Mouse (Mus musculus) limb, embryonic 14.5 days (tissue): Measurements from ENCODE around the gene Gpr19. TPM values are rescaled to one million over a fixed set of nuclear protein-coding genes. Genes with fewer than 3 reads are reported as not detected.
A peak's percentile ranks its signal among the peaks of the same experiment; 100 is the strongest.

Experiments
- ATAC-seq: fragments of 200-750 bp; cut with Nextera tagmentation; 2 replicates; pipeline ENCODE4 v1.8.0; 2017; ENCODE audit warnings: low read depth, moderate number of reproducible peaks, moderate TSS enrichment; ENCODE audit not compliant: low FRiP score
- DNase-seq: peaks from one replicate; pipeline ENCODE4 v3.0.0-alpha.2; 2015; ENCODE audit warnings: low spot score
- H3K27ac ChIP-seq: fragments of 300-500 bp; sonication (generic); replicated peaks from 2 replicates; pipeline ENCODE4 v1.5.1; 2014; ENCODE audit warnings: low read depth, mild to moderate bottlenecking, low read length, moderate library complexity, mixed read lengths
- H3K27me3 ChIP-seq: fragments of 300-500 bp; sonication (generic); 2 replicates; pipeline ENCODE4 v1.6.1; 2014; ENCODE audit warnings: low read length, mixed read lengths; ENCODE audit not compliant: control insufficient read depth, insufficient read depth
- H3K36me3 ChIP-seq: fragments of 300-500 bp; sonication (generic); 2 replicates; pipeline ENCODE4 v1.6.1; 2014; ENCODE audit warnings: mild to moderate bottlenecking, low read length, moderate library complexity, mixed read lengths; ENCODE audit not compliant: control insufficient read depth, insufficient read depth
- H3K4me1 ChIP-seq: fragments of 300-500 bp; sonication (generic); 2 replicates; pipeline ENCODE4 v1.6.1; 2014; ENCODE audit warnings: antibody characterized with exemption, low read length, mixed read lengths; ENCODE audit not compliant: control insufficient read depth, insufficient read depth
- H3K4me2 ChIP-seq: fragments of 300-500 bp; sonication (generic); replicated peaks from 2 replicates; pipeline ENCODE4 v1.6.1; 2014; ENCODE audit warnings: low read depth, mild to moderate bottlenecking, low read length, moderate library complexity; ENCODE audit not compliant: severe bottlenecking
- H3K4me3 ChIP-seq: fragments of 300-500 bp; sonication (generic); replicated peaks from 2 replicates; pipeline ENCODE4 v1.5.1; 2014; ENCODE audit warnings: low read length
- H3K9ac ChIP-seq: fragments of 300-500 bp; sonication (generic); 2 replicates; pipeline ENCODE4 v1.6.1; 2014; ENCODE audit warnings: mild to moderate bottlenecking, low read depth, low read length, moderate library complexity; ENCODE audit not compliant: severe bottlenecking
- H3K9me3 ChIP-seq: fragments of 300-500 bp; sonication (generic); 2 replicates; pipeline ENCODE4 v1.6.1; 2016; ENCODE audit warnings: low read length; ENCODE audit not compliant: control insufficient read depth
- POLR2A ChIP-seq: fragments of 200-500 bp; IDR thresholded peaks from 2 replicates; pipeline ENCODE4 v1.8.0; 2012; ENCODE audit warnings: inconsistent platforms, mild to moderate bottlenecking, moderate library complexity, borderline replicate concordance; ENCODE audit not compliant: insufficient read depth, insufficient read length; ENCODE audit errors: extremely low read depth
- WGBS: fragments of 180-500 bp; shearing (Covaris S2); extraction: QIAGEN DNeasy Blood & Tissue Kit; methylation state at CpG from one replicate; pipeline ENCODE4 v1.1.7; 2014; 5-methylcytosine and 5-hydroxymethylcytosine counted together
- polyA plus RNA-seq, 2 experiments: library from polyadenylated mRNA; depleted of rRNA in 1 of 2; stranded (reverse) in 1 of 2; unstranded in 1 of 2; fragments of >200 nt; fragmentation: Nextera tagmentation in 1 of 2; extraction: Ambion mirVana in 1 of 2; gene quantifications; 2 replicates each; pipeline versions ENCODE4 v1.2.1 to v1.2.3; 2012 to 2014

Gpr19 gene
- polyA plus RNA-seq, 2 experiments = 7.9 to 8.9 TPM

DNA sequence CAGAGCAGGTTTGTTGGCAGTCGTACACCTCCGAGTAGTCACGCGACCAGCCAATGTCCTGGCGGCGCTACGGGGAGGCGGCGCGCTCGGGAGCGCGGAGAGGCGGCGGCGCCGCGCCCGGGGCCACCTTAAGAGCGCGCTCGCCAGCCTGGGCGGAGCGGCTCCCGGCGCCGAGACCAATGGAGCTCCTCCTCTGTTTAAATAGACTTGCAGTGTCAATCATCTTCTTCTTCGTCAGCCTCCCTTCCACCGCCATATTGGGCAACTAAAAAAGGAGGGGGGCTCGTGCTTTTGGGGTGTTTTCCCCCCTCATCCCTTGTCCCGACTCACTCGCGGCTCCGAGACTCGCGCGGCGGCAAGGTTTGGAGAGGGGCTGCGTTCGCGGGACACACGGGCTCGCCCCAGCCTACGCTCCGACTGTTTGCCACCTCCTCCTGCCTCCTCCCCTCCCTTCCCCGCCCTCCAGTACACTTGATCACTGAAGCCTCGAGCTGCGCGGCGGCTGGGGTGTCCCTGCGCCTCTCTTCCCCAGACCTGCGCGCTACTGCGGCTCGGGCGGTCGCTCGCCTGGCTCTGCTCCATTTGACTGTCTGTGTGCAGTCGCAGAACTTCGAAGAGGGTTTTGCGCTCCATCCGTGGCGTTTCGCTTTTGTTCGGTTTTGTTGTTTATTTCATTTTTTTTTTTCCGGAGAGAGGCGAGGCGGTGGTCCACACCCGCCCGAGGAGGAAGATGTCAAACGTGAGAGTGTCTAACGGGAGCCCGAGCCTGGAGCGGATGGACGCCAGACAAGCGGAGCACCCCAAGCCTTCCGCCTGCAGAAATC is 22.0 kb upstream of the Gpr19 start, which contains the start of gene Cdkn1b:
Gene Cdkn1b (plus strand): TSS at position 212 of the 824 bp plus-strand sequence.
- TF ChIP-seq POLR2A = no peak
- Histone ChIP-seq H3K4me2 (peak within 1 kb of the TSS; percentile 88), H3K27me3 (no peaks in the 10 kb centered on the region), H3K4me3 (peak within 1 kb of the TSS; percentile 84), H3K9me3 (no peaks in the 10 kb centered on the region), H3K27ac (peak within 1 kb of the TSS; percentile 94), H3K4me1 (peaks cover 31% of the 10 kb centered on the region), H3K36me3 (peaks cover 15% of the 10 kb centered on the region), H3K9ac (peak within 1 kb of the TSS; percentile 87)
- ATAC-seq (peak; percentile 94), DNase-seq (peak; percentile 93)
- WGBS = under 1% methylated on average over 69 of the region's 77 CpGs

DNA sequence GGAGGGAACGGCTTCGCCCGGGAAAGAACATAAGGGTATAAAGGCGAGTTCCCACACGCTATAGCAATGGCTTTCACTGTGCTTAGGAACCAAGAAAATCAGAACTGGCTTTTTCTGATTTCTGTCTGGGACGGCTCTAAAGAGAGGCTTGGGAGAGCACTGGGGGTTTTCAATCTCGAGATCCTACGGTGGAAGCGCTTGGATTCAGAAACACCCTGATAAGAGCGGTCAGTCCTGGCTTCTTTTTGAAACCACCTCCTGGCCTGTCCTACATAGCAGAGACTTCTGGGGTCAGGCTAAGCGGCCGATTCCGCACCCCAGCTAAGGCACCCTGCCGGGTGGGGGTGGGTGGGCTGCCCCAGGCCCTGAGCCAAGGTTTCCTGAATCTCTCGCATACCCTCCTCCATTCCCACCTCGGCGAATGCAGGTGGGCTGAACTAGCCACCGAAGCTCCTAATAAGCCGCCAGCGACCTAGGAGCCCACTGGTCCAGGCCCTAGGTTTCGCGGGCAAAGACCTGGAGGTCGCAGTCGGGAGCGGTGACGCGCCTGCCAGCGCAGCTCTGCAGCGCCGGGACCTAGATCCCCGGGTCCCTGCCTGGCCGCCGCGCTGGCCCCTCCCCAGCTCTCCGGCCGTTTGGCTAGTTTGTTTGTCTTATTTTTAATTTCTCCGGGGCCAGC is 21.3 kb upstream of the Gpr19 start:
- Histone ChIP-seq H3K36me3 (peaks cover 12% of the 10 kb centered on the region; the same call in 1 of the 2 replicates), H3K4me2 (peak overlapping the region; percentile 88), H3K27ac (peak overlapping the region; percentile 94), H3K9ac (peak overlapping the region; percentile 87), H3K27me3 (no peaks in the 10 kb centered on the region), H3K4me3 (peak overlapping the region; percentile 84), H3K9me3 (no peaks in the 10 kb centered on the region), H3K4me1 (peaks cover 31% of the 10 kb centered on the region)
- TF ChIP-seq POLR2A = no peak
- ATAC-seq (peak; percentile 42; the same call in 1 of the 2 replicates), DNase-seq (no peak)
- WGBS = 4% methylated on average over 37 of the region's 37 CpGs

DNA sequence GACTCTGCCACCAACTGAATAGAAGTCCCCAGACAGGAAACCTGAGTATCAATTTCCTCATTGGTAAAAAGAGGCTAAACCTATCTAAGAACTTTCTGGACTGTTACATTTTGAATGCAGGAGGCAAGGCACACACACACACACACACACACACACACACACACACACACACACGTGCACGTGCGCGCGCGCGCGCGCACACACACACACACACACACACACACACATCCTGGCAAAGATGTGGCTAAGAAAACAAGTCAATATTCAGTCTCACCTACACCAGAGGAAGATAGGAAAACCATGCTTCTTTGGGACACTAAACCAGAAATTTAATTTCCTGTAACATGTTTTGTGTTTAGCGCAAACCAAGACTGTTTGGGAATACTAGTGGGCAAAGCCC is 20.4 kb upstream of the Gpr19 start:
- Histone ChIP-seq H3K4me1 (peaks cover 29% of the 10 kb centered on the region), H3K9me3 (no peaks in the 10 kb centered on the region), H3K4me2 (no peak overlapping the region), H3K4me3 (no peak overlapping the region), H3K27me3 (no peaks in the 10 kb centered on the region), H3K27ac (no peak overlapping the region), H3K9ac (no peak overlapping the region), H3K36me3 (peaks cover 6% of the 10 kb centered on the region; the same call in 1 of the 2 replicates)
- TF ChIP-seq POLR2A = no peak
- no peak for DNase-seq
- ATAC-seq = no peak
- WGBS = 90% methylated on average over 10 of the region's 10 CpGs

DNA sequence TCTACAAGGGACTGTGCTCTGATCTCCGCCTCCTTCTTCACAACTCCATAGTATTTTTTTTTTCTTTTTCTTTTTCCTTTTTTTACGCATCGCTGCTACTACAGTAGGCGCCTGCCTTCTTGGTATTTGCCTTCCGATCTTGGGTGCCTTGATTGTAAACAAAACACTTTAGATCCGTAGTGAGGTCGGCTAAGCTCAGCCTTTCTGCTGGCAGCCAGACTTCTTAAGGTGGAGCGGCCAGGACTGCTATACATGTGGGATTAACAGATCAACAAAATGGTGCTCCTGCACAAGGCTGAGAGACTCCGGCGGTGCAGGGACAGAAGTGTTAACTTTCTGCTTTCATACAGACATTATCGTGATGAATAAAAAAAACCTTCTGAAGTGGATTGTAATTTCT is 18.7 kb upstream of the Gpr19 start:
- peak overlapping the region; percentile 65; the same call in 1 of the 2 replicates for H3K27ac ChIP-seq
- WGBS = 2% methylated on average over 11 of the region's 11 CpGs

DNA sequence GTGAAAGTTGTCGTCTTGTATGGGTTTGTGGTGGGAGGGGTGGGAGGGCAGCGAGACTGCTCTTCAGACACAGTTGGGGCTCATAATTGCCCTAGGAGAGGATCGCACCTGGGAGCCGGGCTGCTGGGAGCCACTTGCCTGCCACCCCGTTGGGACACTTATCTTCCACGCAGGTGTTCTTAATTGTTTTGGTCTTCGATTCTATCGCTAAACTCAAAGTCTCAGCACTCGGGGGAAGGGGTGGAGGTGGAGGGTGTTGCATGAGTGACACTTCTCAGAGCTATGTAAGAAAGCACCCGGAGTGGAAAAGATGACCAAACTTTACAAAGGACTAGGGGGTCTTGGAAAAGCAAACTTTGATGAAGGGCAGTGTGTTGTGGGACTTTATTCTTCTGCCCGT is 18.3 kb upstream of the Gpr19 start:
- peak overlapping the region; percentile 45 for H3K4me3 ChIP-seq
- no peak for TF ChIP-seq POLR2A
- DNase-seq = no peak
- H3K9me3 ChIP-seq = no peaks in the 10 kb centered on the region
- peak overlapping the region; percentile 60 for H3K9ac ChIP-seq
- H3K4me2 ChIP-seq = peak overlapping the region; percentile 91
- H3K27me3 ChIP-seq = no peaks in the 10 kb centered on the region
- WGBS = under 1% methylated on average over 11 of the region's 11 CpGs
- H3K4me1 ChIP-seq = peaks cover 12% of the 10 kb centered on the region; the same call in 1 of the 2 replicates
- peak overlapping the region; percentile 65; the same call in 1 of the 2 replicates for H3K27ac ChIP-seq
- H3K36me3 ChIP-seq = no peaks in the 10 kb centered on the region
- ATAC-seq = no peak

More for the DNA sequence above, 18.7 kb upstream of the Gpr19 start:
- Histone ChIP-seq H3K4me1 (peaks cover 15% of the 10 kb centered on the region; the same call in 1 of the 2 replicates), H3K36me3 (no peaks in the 10 kb centered on the region), H3K9ac (peak overlapping the region; percentile 60), H3K27me3 (no peaks in the 10 kb centered on the region), H3K4me2 (peak overlapping the region; percentile 91), H3K4me3 (peak overlapping the region; percentile 45), H3K9me3 (no peaks in the 10 kb centered on the region)
- no peak for TF ChIP-seq POLR2A
- peak; percentile 61 for DNase-seq
- ATAC-seq = no peak
